Mouse (Mus musculus): ENCODE measurements at regions not wholly inside any gene's neighbourhood (a gene's known extent, or its start where the extent isn't known, plus 50 kb on each side); places are given as distances from the start of the nearest gene placed in this dataset.
A peak's percentile ranks its signal among the peaks of the same experiment; 100 is the strongest.

DNA sequence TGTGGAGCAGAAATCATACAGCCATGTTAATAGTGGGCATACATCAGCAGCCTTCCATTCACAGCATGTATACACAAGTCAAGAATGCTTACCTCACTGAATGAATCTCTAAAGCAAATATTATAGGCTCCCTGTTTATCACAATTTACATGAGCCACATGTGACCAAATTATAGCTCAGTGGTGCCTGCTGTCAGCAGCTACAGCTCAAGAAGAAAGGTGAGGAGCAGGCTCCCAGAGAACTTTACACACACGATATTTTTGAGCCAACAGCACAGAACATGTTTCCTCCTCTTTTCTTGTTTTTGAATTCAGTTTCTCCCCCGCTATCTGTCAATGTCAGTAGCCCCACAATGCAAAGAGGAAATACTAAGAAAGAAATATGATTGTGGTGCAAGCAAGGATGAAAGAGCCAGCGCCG lies 1605.4 kb downstream of the 4930444P10Rik start:
- no peak for TF ChIP-seq POLR2A (IDR thresholded peaks at IDR 0.05; ENCODE audit: borderline replicate concordance, extremely low read depth, insufficient read depth, insufficient read length, poor library complexity, severe bottlenecking)
- TF ChIP-seq CTCF (IDR thresholded peaks at IDR 0.05; ENCODE audit: borderline replicate concordance, extremely low read depth, insufficient read depth, insufficient read length) = no peak
- no peak for DNase-seq (ENCODE audit: low read depth)

DNA sequence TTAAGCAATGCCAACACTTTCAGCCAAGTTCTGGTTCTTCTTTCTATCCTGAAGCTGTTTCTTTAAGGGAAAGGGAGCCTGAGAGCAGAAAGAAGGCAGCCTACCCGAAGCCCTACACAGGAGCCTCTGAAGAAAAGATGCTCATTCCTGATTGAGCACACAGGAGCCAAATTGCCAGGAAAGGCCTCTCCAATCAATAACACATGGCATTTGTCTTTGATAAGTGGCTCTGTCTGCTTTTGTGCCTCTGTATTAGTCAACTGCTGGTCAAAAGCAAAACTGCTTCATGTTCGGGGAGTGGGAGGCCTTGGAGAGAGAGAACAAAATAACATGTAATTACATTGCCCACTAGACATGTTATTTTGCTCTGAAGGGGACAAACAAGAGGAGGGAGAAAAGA lies 1607.4 kb downstream of the 4930444P10Rik start:
- peak; percentile 20 for DNase-seq (ENCODE audit: low read depth)
- TF ChIP-seq POLR2A (IDR thresholded peaks at IDR 0.05; ENCODE audit: borderline replicate concordance, extremely low read depth, insufficient read depth, insufficient read length, poor library complexity, severe bottlenecking) (no peak), CTCF (IDR thresholded peaks at IDR 0.05; ENCODE audit: borderline replicate concordance, extremely low read depth, insufficient read depth, insufficient read length) (no peak)

DNA sequence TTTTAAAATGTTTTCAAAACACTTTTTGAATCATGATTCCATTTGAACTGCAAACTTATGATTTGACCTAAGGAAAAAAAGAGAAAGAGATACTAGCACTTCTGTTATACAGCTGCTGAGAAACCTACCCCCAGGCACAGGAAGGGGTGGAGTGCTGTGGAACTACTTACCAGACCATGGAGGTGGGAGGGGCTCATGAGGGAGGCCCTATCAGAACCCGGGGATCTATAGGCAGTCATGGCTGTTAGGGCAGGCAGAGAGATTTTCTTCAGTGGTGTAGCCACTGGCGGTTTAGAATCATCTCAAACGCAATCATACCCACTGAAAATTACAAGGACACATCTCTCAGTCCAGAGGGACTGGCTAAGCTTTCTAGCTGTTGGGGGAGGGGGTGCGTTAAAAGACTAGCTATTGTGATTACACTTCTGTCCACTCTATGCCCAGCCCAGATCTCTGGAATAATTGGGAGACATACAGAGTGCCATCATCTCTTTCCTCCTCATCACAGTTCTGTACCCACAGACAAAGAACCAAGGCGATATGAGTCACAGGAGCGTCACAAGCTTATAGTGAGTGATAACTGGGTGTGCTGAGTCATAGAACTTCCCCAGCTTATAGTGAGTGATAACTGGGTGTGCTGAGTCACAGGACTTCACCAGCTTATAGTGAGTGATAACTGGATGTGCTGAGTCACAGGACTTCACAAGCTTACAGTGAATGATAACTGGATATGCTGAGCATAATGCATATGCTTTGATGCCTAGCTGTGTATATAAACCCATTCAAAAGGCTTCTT lies 1608.8 kb downstream of the 4930444P10Rik start:
- DNase-seq (ENCODE audit: low read depth) = no peak
- no peak for TF ChIP-seq CTCF (IDR thresholded peaks at IDR 0.05; ENCODE audit: borderline replicate concordance, extremely low read depth, insufficient read depth, insufficient read length)
- TF ChIP-seq POLR2A (IDR thresholded peaks at IDR 0.05; ENCODE audit: borderline replicate concordance, extremely low read depth, insufficient read depth, insufficient read length, poor library complexity, severe bottlenecking) = no peak

DNA sequence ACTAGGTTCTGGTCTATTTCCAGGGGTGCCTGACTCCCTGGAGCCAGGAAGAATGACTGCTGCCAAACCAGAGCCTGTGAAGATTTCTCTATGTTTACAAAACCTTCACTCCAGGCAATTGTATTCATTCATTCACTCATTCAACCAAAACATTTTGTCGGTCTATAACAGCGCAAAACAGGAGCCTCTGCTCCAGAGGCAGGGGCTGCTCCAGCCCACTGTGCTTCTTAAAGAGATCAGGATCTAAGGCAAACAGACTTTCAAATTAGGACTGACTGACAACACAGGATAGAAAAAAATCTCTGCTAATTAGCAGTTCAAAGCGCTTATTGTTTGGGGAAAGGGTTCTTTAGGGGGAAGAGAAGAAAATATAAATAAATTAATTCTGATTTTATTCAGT lies 1620.8 kb downstream of the 4930444P10Rik start:
- DNase-seq (ENCODE audit: low read depth) = peak; percentile 61
- TF ChIP-seq CTCF (IDR thresholded peaks at IDR 0.05; ENCODE audit: borderline replicate concordance, extremely low read depth, insufficient read depth, insufficient read length) (no peak), POLR2A (IDR thresholded peaks at IDR 0.05; ENCODE audit: borderline replicate concordance, extremely low read depth, insufficient read depth, insufficient read length, poor library complexity, severe bottlenecking) (no peak)

DNA sequence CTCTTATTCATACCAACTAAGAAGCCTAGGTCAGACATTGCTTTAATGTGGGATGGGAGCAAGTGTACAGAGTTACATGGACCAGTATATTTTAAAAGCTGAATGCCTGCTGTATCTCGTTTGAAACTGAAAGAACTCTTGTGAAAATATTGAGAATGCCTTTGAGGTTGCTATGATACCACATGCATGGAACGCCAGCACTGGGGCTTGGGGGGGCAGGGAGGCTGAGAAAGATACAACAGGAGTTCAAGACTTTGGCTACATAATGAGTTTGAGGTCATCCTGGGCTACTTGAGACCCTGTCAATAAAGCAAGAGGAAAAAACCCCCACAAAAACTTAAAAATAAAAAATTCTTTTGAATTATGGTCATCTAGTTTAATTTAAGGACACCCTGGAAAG lies 1621.6 kb downstream of the 4930444P10Rik start:
- TF ChIP-seq CTCF (IDR thresholded peaks at IDR 0.05; ENCODE audit: borderline replicate concordance, extremely low read depth, insufficient read depth, insufficient read length) (no peak), POLR2A (IDR thresholded peaks at IDR 0.05; ENCODE audit: borderline replicate concordance, extremely low read depth, insufficient read depth, insufficient read length, poor library complexity, severe bottlenecking) (no peak)
- no peak for DNase-seq (ENCODE audit: low read depth)

DNA sequence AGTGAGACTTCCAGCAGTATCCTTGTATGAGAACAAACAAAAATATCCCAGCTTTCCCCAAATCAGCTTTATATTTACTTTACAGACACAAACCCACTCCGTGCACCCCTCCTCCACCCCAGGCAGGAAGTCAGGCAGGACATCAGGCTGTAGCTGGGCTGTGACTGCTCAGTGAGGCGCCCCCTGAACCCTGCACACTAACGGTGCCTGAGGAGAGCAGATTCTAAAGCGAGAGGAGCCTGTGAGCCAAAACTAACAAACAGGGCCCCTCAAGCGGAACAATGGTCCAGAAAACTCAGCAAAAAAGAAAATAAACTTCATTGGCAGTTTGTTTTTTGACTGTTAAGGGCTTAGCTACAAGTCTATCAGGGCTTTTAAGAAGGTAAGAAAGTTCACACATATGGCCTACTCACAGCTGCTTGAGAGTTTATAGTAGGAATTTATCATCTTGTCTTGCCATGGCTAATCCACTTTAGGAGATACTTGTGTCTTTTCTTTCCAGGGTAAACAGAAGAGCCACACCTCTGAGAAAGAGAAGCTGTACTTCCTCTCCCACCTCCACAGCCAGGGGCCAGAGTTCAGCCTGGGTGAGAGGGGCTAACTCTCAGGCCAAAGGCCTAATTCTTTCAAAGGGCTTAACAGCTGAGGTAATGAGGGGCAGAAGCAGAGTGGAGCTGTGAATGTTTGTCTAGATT lies 1628.2 kb downstream of the 4930444P10Rik start:
- peak; percentile 36 for DNase-seq (ENCODE audit: low read depth)
- TF ChIP-seq POLR2A (IDR thresholded peaks at IDR 0.05; ENCODE audit: borderline replicate concordance, extremely low read depth, insufficient read depth, insufficient read length, poor library complexity, severe bottlenecking) = no peak
- TF ChIP-seq CTCF (IDR thresholded peaks at IDR 0.05; ENCODE audit: borderline replicate concordance, extremely low read depth, insufficient read depth, insufficient read length) = no peak

DNA sequence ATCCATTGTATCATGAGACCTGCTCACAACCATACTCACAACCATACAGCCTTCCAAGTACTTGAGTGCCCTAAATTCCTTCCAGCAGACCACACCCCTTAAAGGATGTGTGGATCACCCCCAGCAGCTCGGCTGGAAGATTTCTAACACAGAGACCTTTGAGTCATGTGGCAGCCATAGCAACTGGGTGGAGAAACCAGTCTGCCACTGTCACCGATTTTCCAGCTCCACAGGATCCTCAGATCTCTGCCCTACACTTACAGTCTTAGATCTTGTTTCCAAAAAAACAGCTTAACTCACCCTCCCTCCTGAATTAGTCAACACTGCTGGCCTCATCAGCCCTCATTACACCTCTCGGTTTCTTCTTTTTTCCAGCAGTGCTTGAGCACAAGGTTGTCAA lies 1630.6 kb downstream of the 4930444P10Rik start:
- no peak for DNase-seq (ENCODE audit: low read depth)
- TF ChIP-seq CTCF (IDR thresholded peaks at IDR 0.05; ENCODE audit: borderline replicate concordance, extremely low read depth, insufficient read depth, insufficient read length) = no peak
- TF ChIP-seq POLR2A (IDR thresholded peaks at IDR 0.05; ENCODE audit: borderline replicate concordance, extremely low read depth, insufficient read depth, insufficient read length, poor library complexity, severe bottlenecking) = no peak

DNA sequence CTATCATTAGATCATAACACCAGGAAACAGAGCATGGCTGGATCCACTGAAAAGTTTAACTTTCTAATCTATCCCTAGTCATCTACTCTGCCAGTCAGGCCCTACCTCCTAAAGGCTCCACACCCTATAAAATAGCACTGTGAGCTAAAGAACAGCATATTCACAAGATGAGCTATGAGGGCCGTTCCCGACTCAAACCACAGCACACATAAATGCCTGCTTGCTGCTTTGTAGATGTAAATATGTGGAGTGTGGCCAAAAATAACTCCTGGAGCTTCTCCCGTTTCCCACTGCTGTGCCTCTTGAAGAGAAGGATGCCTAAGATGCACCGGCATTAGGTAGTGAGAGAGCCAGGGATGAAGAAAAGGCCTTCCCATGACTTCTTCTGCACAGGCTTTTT lies 1632.3 kb downstream of the 4930444P10Rik start:
- DNase-seq (ENCODE audit: low read depth) = no peak
- TF ChIP-seq CTCF (IDR thresholded peaks at IDR 0.05; ENCODE audit: borderline replicate concordance, extremely low read depth, insufficient read depth, insufficient read length) (no peak), POLR2A (IDR thresholded peaks at IDR 0.05; ENCODE audit: borderline replicate concordance, extremely low read depth, insufficient read depth, insufficient read length, poor library complexity, severe bottlenecking) (no peak)

DNA sequence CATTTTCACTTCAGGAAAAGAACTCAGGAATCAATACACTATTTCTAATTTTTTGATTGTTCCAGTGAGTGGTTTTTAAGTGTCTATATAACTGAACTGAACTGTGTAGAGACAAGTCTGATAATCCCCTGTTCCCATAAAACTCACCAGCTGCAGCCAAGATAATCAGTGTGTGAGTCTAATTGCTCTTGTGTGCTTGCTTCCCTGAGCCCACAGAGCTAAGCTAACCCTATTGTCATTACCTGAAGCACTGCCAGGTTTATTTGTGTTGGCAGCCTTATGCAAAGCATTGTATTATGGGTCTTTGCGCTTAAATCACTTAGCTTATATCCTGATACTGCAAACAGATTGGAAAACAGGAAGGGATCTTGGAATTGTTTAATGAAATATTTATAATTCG lies 1663.8 kb downstream of the 4930444P10Rik start:
- TF ChIP-seq CTCF (IDR thresholded peaks at IDR 0.05; ENCODE audit: borderline replicate concordance, extremely low read depth, insufficient read depth, insufficient read length) = no peak
- no peak for TF ChIP-seq POLR2A (IDR thresholded peaks at IDR 0.05; ENCODE audit: borderline replicate concordance, extremely low read depth, insufficient read depth, insufficient read length, poor library complexity, severe bottlenecking)
- DNase-seq (ENCODE audit: low read depth) = peak; percentile 78

DNA sequence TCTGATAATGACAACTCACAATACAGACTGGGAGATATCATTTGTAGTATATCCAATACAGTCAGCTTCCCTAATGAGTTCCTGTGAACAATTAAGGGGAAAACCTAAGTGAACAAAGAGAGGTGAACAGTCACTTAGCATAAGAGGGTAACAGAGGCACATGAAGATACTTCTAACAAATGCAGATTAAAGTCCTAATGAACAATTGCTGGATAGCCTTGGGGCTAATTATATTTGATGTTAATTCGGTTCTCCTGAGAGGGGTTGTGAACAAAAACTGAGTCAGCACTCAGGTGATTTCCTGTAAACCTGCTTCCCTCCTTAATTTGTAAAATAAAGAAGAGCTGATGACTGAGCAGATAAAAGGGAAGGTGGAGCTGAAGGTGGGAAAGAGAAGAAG lies 1672.1 kb downstream of the 4930444P10Rik start:
- no peak for DNase-seq (ENCODE audit: low read depth)
- TF ChIP-seq CTCF (IDR thresholded peaks at IDR 0.05; ENCODE audit: borderline replicate concordance, extremely low read depth, insufficient read depth, insufficient read length) = no peak
- no peak for TF ChIP-seq POLR2A (IDR thresholded peaks at IDR 0.05; ENCODE audit: borderline replicate concordance, extremely low read depth, insufficient read depth, insufficient read length, poor library complexity, severe bottlenecking)

DNA sequence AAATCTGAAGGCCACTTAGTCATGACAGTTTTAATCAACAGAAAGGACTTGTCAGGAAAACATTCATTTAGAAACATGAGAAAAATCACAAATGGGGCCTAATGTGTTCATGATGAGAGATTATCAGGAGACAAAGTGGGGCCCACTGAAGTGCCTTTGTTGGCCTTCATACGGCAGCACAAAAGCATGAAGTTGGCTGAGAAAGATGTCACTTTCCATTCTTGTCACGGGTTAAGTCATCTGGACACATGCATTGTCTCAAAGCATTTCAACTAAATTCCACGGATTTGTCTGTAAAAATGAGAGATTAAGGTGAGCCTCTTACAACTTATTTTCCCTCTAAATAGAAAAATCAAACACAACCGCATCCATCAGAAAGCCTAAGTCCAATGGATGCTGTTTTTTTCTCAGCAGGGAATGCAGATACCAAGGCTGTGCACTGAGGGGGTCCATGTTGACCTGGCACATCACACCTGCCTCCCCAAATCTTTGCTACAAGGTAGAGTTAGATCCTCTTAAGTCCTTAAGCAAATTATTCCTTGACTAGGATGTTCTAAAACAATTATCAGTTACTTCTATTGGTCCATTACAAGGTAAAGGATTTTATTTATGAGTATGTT lies 1679.2 kb downstream of the 4930444P10Rik start:
- no peak for DNase-seq (ENCODE audit: low read depth)

More for the DNA sequence above, 1679.2 kb downstream of the 4930444P10Rik start:
- TF ChIP-seq CTCF (IDR thresholded peaks at IDR 0.05; ENCODE audit: borderline replicate concordance, extremely low read depth, insufficient read depth, insufficient read length) (no peak), POLR2A (IDR thresholded peaks at IDR 0.05; ENCODE audit: borderline replicate concordance, extremely low read depth, insufficient read depth, insufficient read length, poor library complexity, severe bottlenecking) (no peak)

Data from brain, embryonic 14.5 days (tissue).